Mouse (Mus musculus): ENCODE data around the gene Tada2a. TPM values are rescaled to one million over a fixed set of nuclear protein-coding genes. Genes with fewer than 3 reads are reported as not detected.

The Tada2a gene
- polyA plus RNA-seq, 1 experiment from 2014 or later, result 42.3 TPM

- WGBS, result 79% methylated on average over 2 of the region's 2 CpGs
- DNase-seq (ENCODE audit: low spot score), result no peak
- no peak overlapping the region for H3K9ac ChIP-seq (ENCODE audit: low read length)
- H3K9me3 ChIP-seq (ENCODE audit: control insufficient read depth, low read length), result no peaks in the 10 kb centered on the region
- peaks cover 8% of the 10 kb centered on the region; the same call in 1 of the 2 replicates for H3K4me1 ChIP-seq (ENCODE audit: control insufficient read depth, insufficient read depth, low read length)
- no peaks in the 10 kb centered on the region; the same call in 1 of the 2 replicates for H3K36me3 ChIP-seq (ENCODE audit: control insufficient read depth, insufficient read depth, low read length)
- H3K27me3 ChIP-seq (ENCODE audit: control insufficient read depth, insufficient read depth, low read length), result no peaks in the 10 kb centered on the region
- no peak overlapping the region for H3K4me2 ChIP-seq (ENCODE audit: low read depth, severe bottlenecking)
- no peak overlapping the region for H3K27ac ChIP-seq (replicated peaks; ENCODE audit: low read depth, low read length)
- H3K4me3 ChIP-seq (ENCODE audit: low read depth, low read length), result no peak overlapping the region
- ATAC-seq (ENCODE audit: insufficient number of reproducible peaks, low FRiP score, low TSS enrichment, low read depth), result no peak
These were observed 52.4 kb downstream of the Tada2a start for GRCm38 (mm10) chr11:84077008-84077407.

GRCm38 (mm10) chr11:84073816-84074764 is 55.3 kb downstream of the Tada2a start:
- Histone ChIP-seq H3K36me3 (ENCODE audit: control insufficient read depth, insufficient read depth, low read length) (no peaks in the 10 kb centered on the region), H3K9me3 (ENCODE audit: control insufficient read depth, low read length) (no peaks in the 10 kb centered on the region), H3K9ac (ENCODE audit: low read length) (no peak overlapping the region), H3K4me3 (ENCODE audit: low read depth, low read length) (no peak overlapping the region), H3K27me3 (ENCODE audit: control insufficient read depth, insufficient read depth, low read length) (peaks cover 5% of the 10 kb centered on the region), H3K4me1 (ENCODE audit: control insufficient read depth, insufficient read depth, low read length) (peaks cover 8% of the 10 kb centered on the region; the same call in 1 of the 2 replicates), H3K4me2 (ENCODE audit: low read depth, severe bottlenecking) (no peak overlapping the region), H3K27ac (replicated peaks; ENCODE audit: low read depth, low read length) (no peak overlapping the region)
- DNase-seq (ENCODE audit: low spot score) (no peak), ATAC-seq (ENCODE audit: insufficient number of reproducible peaks, low FRiP score, low TSS enrichment, low read depth) (no peak)
- WGBS, result 83% methylated on average over 7 of the region's 7 CpGs

DNA sequence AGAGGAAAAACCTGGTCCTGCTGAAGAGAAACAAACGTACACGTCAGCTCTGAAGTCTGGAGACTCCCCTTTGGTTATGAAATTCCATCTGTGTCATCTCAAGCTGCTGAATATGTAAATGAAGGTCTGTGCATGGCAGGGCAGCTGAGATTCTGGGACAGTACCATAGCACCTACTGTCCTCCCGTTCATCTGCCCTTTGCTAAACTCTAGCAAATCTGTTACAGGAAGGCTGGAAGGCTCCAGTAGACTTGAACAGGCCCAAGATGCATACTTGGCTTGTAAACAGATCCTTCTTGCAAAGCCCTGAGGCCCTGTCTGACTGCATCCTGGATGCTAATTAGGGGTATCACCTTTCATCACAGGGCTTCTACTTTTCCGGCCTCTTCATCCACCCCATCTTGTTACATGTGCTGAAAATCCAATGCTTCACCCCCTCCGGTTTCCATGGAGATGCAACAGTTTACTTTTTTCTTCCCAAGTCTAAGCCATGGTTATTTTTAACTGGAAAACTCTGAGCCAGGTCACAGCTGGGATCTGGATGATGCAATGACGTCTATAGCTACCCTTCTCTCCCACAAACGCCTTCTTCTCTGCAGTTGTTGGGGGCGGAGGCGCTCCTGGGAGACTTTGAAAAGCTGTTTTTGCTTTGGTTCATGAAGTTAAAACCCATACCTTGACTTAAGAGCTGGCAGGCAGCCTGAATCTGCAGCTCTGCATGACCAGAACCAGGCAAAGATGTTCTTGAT is 56.3 kb downstream of the Tada2a start:
- no peak overlapping the region for H3K9ac ChIP-seq (ENCODE audit: low read length)
- ATAC-seq (ENCODE audit: insufficient number of reproducible peaks, low FRiP score, low TSS enrichment, low read depth), result no peak
- H3K27me3 ChIP-seq (ENCODE audit: control insufficient read depth, insufficient read depth, low read length), result peaks cover 9% of the 10 kb centered on the region
- H3K4me1 ChIP-seq (ENCODE audit: control insufficient read depth, insufficient read depth, low read length), result peaks cover 8% of the 10 kb centered on the region; the same call in 1 of the 2 replicates
- no peak overlapping the region for H3K27ac ChIP-seq (replicated peaks; ENCODE audit: low read depth, low read length)
- H3K4me2 ChIP-seq (ENCODE audit: low read depth, severe bottlenecking), result no peak overlapping the region
- H3K4me3 ChIP-seq (ENCODE audit: low read depth, low read length), result no peak overlapping the region
- no peaks in the 10 kb centered on the region for H3K9me3 ChIP-seq (ENCODE audit: control insufficient read depth, low read length)
- WGBS, result 45% methylated on average over 9 of the region's 9 CpGs
- DNase-seq (ENCODE audit: low spot score), result peak; percentile 36
- H3K36me3 ChIP-seq (ENCODE audit: control insufficient read depth, insufficient read depth, low read length), result no peaks in the 10 kb centered on the region

GRCm38 (mm10) chr11:84069034-84069370 is 60.4 kb downstream of the Tada2a start, which contains the start of gene Dusp14:
Gene Dusp14 (minus strand): TSS chr11:84069261.
- Histone ChIP-seq H3K4me2 (ENCODE audit: low read depth, severe bottlenecking) (peak within 1 kb of the TSS; percentile 58), H3K4me1 (ENCODE audit: control insufficient read depth, insufficient read depth, low read length) (peaks cover 14% of the 10 kb centered on the region), H3K36me3 (ENCODE audit: control insufficient read depth, insufficient read depth, low read length) (no peaks in the 10 kb centered on the region), H3K9ac (ENCODE audit: low read length) (peak within 1 kb of the TSS; percentile 65), H3K9me3 (ENCODE audit: control insufficient read depth, low read length) (no peaks in the 10 kb centered on the region), H3K27ac (replicated peaks; ENCODE audit: low read depth, low read length) (no peak within 1 kb of the TSS), H3K4me3 (ENCODE audit: low read depth, low read length) (peak within 1 kb of the TSS; percentile 56), H3K27me3 (ENCODE audit: control insufficient read depth, insufficient read depth, low read length) (peaks cover 26% of the 10 kb centered on the region)
- 13% methylated on average over 11 of the region's 11 CpGs for WGBS
- no peak for ATAC-seq (ENCODE audit: insufficient number of reproducible peaks, low FRiP score, low TSS enrichment, low read depth)
- no peak for DNase-seq (ENCODE audit: low spot score)

DNA sequence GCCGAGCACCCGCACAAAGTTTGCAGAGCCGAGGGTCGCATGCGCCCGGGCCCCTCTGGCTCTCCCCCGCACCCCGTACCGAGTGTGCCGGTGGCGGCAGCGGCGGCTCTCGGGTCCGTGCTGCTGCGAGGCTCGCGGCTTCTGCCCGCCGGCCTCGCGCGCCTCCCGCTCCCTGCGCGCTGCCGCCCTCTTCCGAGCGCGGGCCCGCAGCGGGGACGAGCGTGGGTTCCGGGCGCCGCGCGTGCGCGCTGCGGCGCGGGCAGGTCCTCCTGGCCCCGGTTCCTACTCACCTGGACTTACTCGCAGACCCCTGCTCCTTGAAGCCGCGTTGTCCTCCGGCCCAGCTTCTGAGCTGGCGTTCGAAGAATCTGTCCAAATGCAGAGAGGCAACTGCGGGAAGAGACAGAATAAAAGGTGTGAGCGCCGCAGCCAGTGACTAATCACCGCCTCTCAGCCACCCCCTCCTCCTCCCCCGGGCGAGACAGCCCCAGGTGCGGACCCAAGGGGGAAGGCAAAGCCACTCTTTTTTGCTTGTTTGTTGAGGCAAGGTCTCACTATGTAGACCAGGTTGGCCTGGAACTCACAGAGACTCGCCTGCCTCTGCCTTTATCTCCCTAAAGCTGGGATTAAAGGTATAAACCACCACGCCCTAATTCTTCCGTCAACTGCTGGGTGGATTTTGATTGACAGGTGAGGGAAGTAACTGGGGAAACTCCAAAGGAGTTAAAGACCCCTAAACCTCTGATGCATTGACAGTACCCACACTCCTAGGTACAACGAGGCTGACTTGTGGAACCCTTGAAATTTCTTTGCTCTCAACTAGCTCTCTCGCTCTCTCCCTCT is 61.0 kb downstream of the Tada2a start:
- ATAC-seq (ENCODE audit: insufficient number of reproducible peaks, low FRiP score, low TSS enrichment, low read depth) (peak; percentile 39; the same call in 1 of the 2 replicates), DNase-seq (ENCODE audit: low spot score) (peak; percentile 76)
- H3K4me2 ChIP-seq (ENCODE audit: low read depth, severe bottlenecking), result peak overlapping the region; percentile 58
- H3K4me3 ChIP-seq (ENCODE audit: low read depth, low read length), result peak overlapping the region; percentile 56
- peaks cover 11% of the 10 kb centered on the region for H3K4me1 ChIP-seq (ENCODE audit: control insufficient read depth, insufficient read depth, low read length)
- H3K9me3 ChIP-seq (ENCODE audit: control insufficient read depth, low read length), result no peaks in the 10 kb centered on the region
- WGBS, result 2% methylated on average over 62 of the region's 63 CpGs
- H3K27me3 ChIP-seq (ENCODE audit: control insufficient read depth, insufficient read depth, low read length), result peaks cover 26% of the 10 kb centered on the region
- H3K9ac ChIP-seq (ENCODE audit: low read length), result peak overlapping the region; percentile 65
- no peaks in the 10 kb centered on the region for H3K36me3 ChIP-seq (ENCODE audit: control insufficient read depth, insufficient read depth, low read length)
- no peak overlapping the region for H3K27ac ChIP-seq (replicated peaks; ENCODE audit: low read depth, low read length)

GRCm38 (mm10) chr11:84067720-84068190 is 61.6 kb downstream of the Tada2a start:
- Histone ChIP-seq H3K27ac (replicated peaks; ENCODE audit: low read depth, low read length) (no peak overlapping the region), H3K9me3 (ENCODE audit: control insufficient read depth, low read length) (no peaks in the 10 kb centered on the region), H3K9ac (ENCODE audit: low read length) (peak overlapping the region; percentile 65), H3K4me2 (ENCODE audit: low read depth, severe bottlenecking) (peak overlapping the region; percentile 58), H3K4me1 (ENCODE audit: control insufficient read depth, insufficient read depth, low read length) (peaks cover 5% of the 10 kb centered on the region), H3K4me3 (ENCODE audit: low read depth, low read length) (peak overlapping the region; percentile 56), H3K27me3 (ENCODE audit: control insufficient read depth, insufficient read depth, low read length) (peaks cover 26% of the 10 kb centered on the region), H3K36me3 (ENCODE audit: control insufficient read depth, insufficient read depth, low read length) (no peaks in the 10 kb centered on the region)
- WGBS, result 3% methylated on average over 19 of the region's 21 CpGs
- DNase-seq (ENCODE audit: low spot score) (no peak), ATAC-seq (ENCODE audit: insufficient number of reproducible peaks, low FRiP score, low TSS enrichment, low read depth) (no peak)

GRCm38 (mm10) chr11:84066927-84067645 is 62.3 kb downstream of the Tada2a start:
- Histone ChIP-seq H3K9ac (ENCODE audit: low read length) (no peak overlapping the region), H3K4me1 (ENCODE audit: control insufficient read depth, insufficient read depth, low read length) (peaks cover 5% of the 10 kb centered on the region), H3K27ac (replicated peaks; ENCODE audit: low read depth, low read length) (no peak overlapping the region), H3K27me3 (ENCODE audit: control insufficient read depth, insufficient read depth, low read length) (peaks cover 26% of the 10 kb centered on the region), H3K4me2 (ENCODE audit: low read depth, severe bottlenecking) (peak overlapping the region; percentile 58), H3K4me3 (ENCODE audit: low read depth, low read length) (peak overlapping the region; percentile 56), H3K36me3 (ENCODE audit: control insufficient read depth, insufficient read depth, low read length) (no peaks in the 10 kb centered on the region), H3K9me3 (ENCODE audit: control insufficient read depth, low read length) (no peaks in the 10 kb centered on the region)
- ATAC-seq (ENCODE audit: insufficient number of reproducible peaks, low FRiP score, low TSS enrichment, low read depth) (no peak), DNase-seq (ENCODE audit: low spot score) (peak; percentile 51)
- 5% methylated on average over 18 of the region's 18 CpGs for whole genome bisulfite sequencing
